Mouse (Mus musculus) ovary, postnatal 36 days (tissue): ENCODE results near the gene Cux1.

ENCODE experiments used
- DNase-seq: peaks from one replicate; pipeline ENCODE4 v3.0.0; 2022; ENCODE audit warnings: low spot score, mixed read lengths

The Cux1 gene

GRCm38 (mm10) chr5:136568026-136568765 lies 906 bp upstream of the Cux1 start:
- DNase-seq: peak; percentile 36

- no peak for DNase-seq
These were observed 496 bp downstream of the Cux1 start for GRCm38 (mm10) chr5:136566812-136567175.

GRCm38 (mm10) chr5:136566001-136566811 lies 1.1 kb downstream of the Cux1 start:
- peak; percentile 74 for DNase-seq

GRCm38 (mm10) chr5:136565311-136565811 lies 1.9 kb downstream of the Cux1 start:
- DNase-seq: peak; percentile 40

- DNase-seq: no peak
These were observed 2.5 kb downstream of the Cux1 start for GRCm38 (mm10) chr5:136564613-136565299.

- DNase-seq: no peak
These were observed 3.3 kb downstream of the Cux1 start for GRCm38 (mm10) chr5:136563996-136564395.

- no peak for DNase-seq
These were observed 4.2 kb downstream of the Cux1 start for GRCm38 (mm10) chr5:136563104-136563503.

GRCm38 (mm10) chr5:136562212-136562611 lies 5.1 kb downstream of the Cux1 start:
- no peak for DNase-seq

GRCm38 (mm10) chr5:136561641-136562040 lies 5.6 kb downstream of the Cux1 start:
- no peak for DNase-seq

- no peak for DNase-seq
These were observed 6.6 kb downstream of the Cux1 start for GRCm38 (mm10) chr5:136560656-136561055.

- DNase-seq: no peak
These were observed 9.8 kb downstream of the Cux1 start for GRCm38 (mm10) chr5:136557446-136557845.

GRCm38 (mm10) chr5:136556328-136557262 lies 10.7 kb downstream of the Cux1 start:
- no peak for DNase-seq

- DNase-seq: peak; percentile 61
These were observed 11.6 kb downstream of the Cux1 start for GRCm38 (mm10) chr5:136555703-136556102.

- DNase-seq: no peak
These were observed 14.5 kb downstream of the Cux1 start for GRCm38 (mm10) chr5:136552832-136553231.

- DNase-seq: no peak
These were observed 15.2 kb downstream of the Cux1 start for GRCm38 (mm10) chr5:136552093-136552492.

- no peak for DNase-seq
These were observed 15.7 kb downstream of the Cux1 start for GRCm38 (mm10) chr5:136551571-136551970.

GRCm38 (mm10) chr5:136550726-136551125 lies 16.6 kb downstream of the Cux1 start:
- DNase-seq: no peak

GRCm38 (mm10) chr5:136548776-136549175 lies 18.5 kb downstream of the Cux1 start:
- DNase-seq: no peak

- DNase-seq: no peak
These were observed 22.2 kb downstream of the Cux1 start for GRCm38 (mm10) chr5:136545061-136545460.

- DNase-seq: no peak
These were observed 24.1 kb downstream of the Cux1 start for GRCm38 (mm10) chr5:136543171-136543570.

- DNase-seq: peak; percentile 58
These were observed 26.3 kb downstream of the Cux1 start for GRCm38 (mm10) chr5:136540952-136541351.
